Mouse (Mus musculus) hindbrain, postnatal 0 days (tissue): ENCODE data around the gene Ttc26. TPM values are rescaled to one million over a fixed set of nuclear protein-coding genes. Genes with fewer than 3 reads are reported as not detected.
"Not testable (repeated sequence)": the region's sequence is repeated elsewhere in the genome, so short reads cannot be mapped to it uniquely, and the experiment has no call there.

Source experiments
- ATAC-seq: fragments of 200-750 bp; cut with Nextera tagmentation; 2 replicates; pipeline ENCODE4 v1.8.0; 2017; ENCODE audit warnings: mild to moderate bottlenecking, moderate TSS enrichment, moderate library complexity
- DNase-seq: peaks from one replicate; pipeline ENCODE4 v3.0.0-alpha.2; 2015; ENCODE audit warnings: low spot score
- H3K27ac ChIP-seq: fragments of 300-500 bp; sonication (generic); 2 replicates; pipeline ENCODE4 v1.5.1; 2014; ENCODE audit warnings: mild to moderate bottlenecking
- H3K27me3 ChIP-seq: fragments of 300-500 bp; sonication (generic); 2 replicates; pipeline ENCODE4 v1.6.1; 2014; ENCODE audit warnings: low read length, mixed read lengths; ENCODE audit not compliant: insufficient read depth
- H3K36me3 ChIP-seq: fragments of 300-500 bp; sonication (generic); 2 replicates; pipeline ENCODE4 v1.6.1; 2014; ENCODE audit warnings: low read length, mixed read lengths; ENCODE audit not compliant: insufficient read depth
- H3K4me1 ChIP-seq: fragments of 300-500 bp; sonication (generic); 2 replicates; pipeline ENCODE4 v1.6.1; 2014; ENCODE audit warnings: antibody characterized with exemption, low read length, mixed read lengths; ENCODE audit not compliant: insufficient read depth
- H3K4me2 ChIP-seq: fragments of 300-500 bp; sonication (generic); 2 replicates; pipeline ENCODE4 v1.6.1; 2014; ENCODE audit warnings: low read depth, mild to moderate bottlenecking, low read length, moderate library complexity, mixed read lengths
- H3K4me3 ChIP-seq: fragments of 300-500 bp; sonication (generic); 2 replicates; pipeline ENCODE4 v1.5.1; 2014; ENCODE audit warnings: low read length
- H3K9ac ChIP-seq: fragments of 300-500 bp; sonication (generic); replicated peaks from 2 replicates; pipeline ENCODE4 v1.6.1; 2014; ENCODE audit warnings: mild to moderate bottlenecking, low read length, moderate library complexity, mixed read lengths
- H3K9me3 ChIP-seq: fragments of 300-500 bp; sonication (generic); 2 replicates; pipeline ENCODE4 v1.6.1; 2016; ENCODE audit warnings: low read length, mixed read lengths
- CTCF ChIP-seq: IDR thresholded peaks from 2 replicates; pipeline ENCODE4 v1.5.1; 2016; ENCODE audit warnings: antibody characterized with exemption, control low read depth, low read depth
- WGBS: fragments of 180-500 bp; shearing (Covaris S2); extraction: QIAGEN DNeasy Blood & Tissue Kit; methylation state at CpG from one replicate; pipeline ENCODE4 v1.1.7; 2014; 5-methylcytosine and 5-hydroxymethylcytosine counted together
- polyA plus RNA-seq: library from polyadenylated mRNA; unstranded; fragments of >200 nt; fragmentation: Nextera tagmentation; extraction: Ambion mirVana; gene quantifications from 2 replicates; pipeline ENCODE4 v1.2.1, GENCODE M21; 2015
- total RNA-seq: library from RNA; depleted of rRNA; stranded (reverse); fragments of >200 nt; gene quantifications from 2 replicates; pipeline ENCODE4 v1.2.3, GENCODE M21; 2014

Ttc26 gene
- total and polyA plus RNA-seq, 2 experiments from 2014 or later, result 2.5 to 5.0 TPM

DNA sequence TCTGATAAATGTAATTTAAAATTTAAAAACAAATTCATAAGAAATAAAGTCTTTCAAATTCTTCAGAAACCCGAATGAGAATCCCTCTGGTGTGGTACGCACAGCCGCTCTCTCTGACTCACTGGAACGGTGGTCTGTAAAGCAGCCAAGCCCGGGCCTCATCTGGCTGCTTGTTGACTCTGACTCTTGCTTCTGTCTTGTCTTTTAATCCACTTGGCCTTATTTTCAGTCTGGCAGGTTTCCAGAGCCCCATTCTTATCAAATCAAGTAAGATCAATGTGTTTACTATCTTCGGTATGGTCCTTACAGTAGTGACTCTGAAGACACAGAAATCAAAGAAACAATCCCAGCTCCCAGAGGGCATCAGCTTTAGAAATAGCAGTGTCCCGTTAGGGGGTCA lies 25.4 kb upstream of the Ttc26 start:
- Histone ChIP-seq H3K4me1 (no peaks in the 10 kb centered on the region), H3K4me3 (no peak overlapping the region), H3K9ac (no peak overlapping the region), H3K27ac (no peak overlapping the region), H3K9me3 (no peaks in the 10 kb centered on the region), H3K27me3 (peaks cover 25% of the 10 kb centered on the region), H3K36me3 (no peaks in the 10 kb centered on the region), H3K4me2 (no peak overlapping the region)
- no peak for ATAC-seq
- TF ChIP-seq CTCF, result no peak
- 18% methylated on average over 7 of the region's 7 CpGs for WGBS
- DNase-seq, result no peak

DNA sequence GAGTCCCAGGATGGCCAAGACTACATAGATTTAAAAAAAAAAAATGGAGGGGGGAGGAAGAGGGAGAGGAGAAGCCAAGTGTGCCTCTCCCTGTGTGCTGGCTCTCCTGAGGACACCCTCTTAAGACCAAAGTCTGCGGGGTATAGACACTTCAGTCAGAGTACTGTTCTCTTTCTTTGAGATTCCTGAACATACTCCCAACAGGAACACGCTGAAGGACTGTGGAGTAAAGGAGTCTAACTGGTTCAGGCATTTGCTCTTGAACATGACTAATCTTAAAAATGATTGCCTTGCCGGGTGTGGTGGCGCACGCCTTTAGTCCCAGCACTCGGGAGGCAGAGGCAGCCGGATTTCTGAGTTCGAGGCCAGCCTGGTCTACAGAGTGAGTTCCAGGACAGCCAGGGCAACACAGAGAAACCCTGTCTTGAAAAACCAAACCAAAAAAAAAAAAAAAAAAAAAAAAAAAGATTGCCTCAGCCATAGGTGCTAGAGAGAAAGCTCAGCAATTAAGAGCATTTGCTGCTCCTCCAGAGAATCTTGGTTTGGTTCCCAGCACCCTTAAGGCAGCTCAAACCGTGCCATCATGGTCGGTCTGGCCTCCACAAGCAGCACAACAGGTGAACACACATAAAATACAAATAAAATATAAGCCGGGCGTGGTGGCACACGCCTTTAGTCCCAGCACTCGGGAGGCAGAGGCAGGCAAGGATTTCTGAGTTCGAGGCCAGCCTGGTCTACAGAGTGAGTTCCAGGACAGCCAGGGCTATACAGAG lies 24.4 kb upstream of the Ttc26 start:
- WGBS, result 81% methylated on average over 15 of the region's 15 CpGs
- not testable (repeated sequence) for ATAC-seq, DNase-seq, H3K4me3 ChIP-seq, H3K4me1 ChIP-seq, H3K36me3 ChIP-seq, H3K4me2 ChIP-seq, H3K27ac ChIP-seq, H3K9ac ChIP-seq, H3K9me3 ChIP-seq
- H3K27me3 ChIP-seq, result peaks cover 17% of the 10 kb centered on the region

DNA sequence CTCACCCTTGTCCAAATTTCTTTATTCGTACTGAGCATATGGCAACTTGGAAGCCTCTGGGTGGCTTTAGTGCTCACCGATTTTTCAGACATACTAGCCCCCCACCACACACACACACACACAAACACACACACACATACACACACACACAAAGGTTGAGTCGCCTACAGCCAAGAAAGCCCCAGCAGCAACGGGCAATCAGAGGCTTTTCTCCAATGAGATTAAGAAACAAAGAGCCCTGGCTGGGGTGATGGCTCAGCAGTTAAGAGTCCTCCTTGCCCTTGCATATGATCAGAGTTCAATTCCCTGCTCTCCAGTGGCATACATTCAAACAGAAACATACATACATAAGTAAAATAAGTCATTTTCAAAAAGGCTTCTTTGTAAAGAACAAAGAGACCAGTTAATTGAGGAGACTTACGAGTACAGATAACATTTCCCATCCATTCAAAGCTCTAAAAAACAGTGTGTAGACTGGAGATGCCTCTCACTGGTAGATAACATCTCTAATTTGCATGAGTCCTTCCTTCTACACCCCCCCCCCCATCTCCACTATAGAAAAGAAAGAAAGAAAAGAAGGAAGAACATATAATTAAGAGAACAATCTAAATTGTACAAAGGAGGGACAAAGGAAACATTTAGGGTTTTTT lies 23.5 kb upstream of the Ttc26 start:
- Histone ChIP-seq H3K4me2 (no peak overlapping the region), H3K27ac (no peak overlapping the region), H3K4me1 (no peaks in the 10 kb centered on the region), H3K36me3 (no peaks in the 10 kb centered on the region), H3K27me3 (peaks cover 8% of the 10 kb centered on the region), H3K4me3 (no peak overlapping the region), H3K9ac (no peak overlapping the region), H3K9me3 (no peaks in the 10 kb centered on the region)
- WGBS, result 55% methylated on average over 5 of the region's 5 CpGs
- no peak for TF ChIP-seq CTCF
- ATAC-seq (no peak), DNase-seq (no peak)

DNA sequence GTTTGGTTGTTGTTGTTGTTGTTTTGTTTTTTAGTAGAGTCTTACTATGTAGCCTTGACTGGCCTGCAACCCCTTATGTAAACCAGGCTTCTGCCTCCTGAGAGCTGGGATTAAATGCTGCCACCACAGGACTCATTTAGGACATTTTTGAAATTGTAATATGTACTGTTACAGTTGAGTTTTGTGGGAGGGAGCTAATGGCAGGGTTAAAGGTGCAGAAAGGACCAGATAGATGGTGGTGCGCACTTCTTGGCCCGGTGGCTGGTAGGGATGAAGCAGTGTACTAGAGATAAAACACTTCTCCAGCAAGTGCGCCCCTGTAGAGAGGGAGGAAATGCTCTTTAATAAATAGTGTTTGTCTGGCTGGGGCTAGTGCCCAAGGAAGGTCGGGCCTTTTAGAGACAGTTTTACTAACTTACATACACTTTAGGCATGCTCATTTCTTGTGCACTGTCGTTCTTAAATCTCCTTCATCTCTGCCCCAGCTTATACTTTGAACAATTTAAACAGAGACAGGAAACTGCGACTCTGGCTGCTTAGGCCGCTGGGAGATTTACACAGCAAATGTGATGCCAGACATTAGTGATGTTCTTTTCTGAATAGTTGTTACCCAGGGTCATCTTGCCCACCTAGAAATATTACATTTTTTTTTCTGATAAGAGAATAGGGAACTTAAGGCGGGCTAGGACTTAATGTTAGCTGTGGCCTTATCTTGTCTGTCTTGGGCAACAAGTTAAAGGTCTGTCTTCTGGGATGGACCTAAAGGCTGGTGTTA lies 22.8 kb upstream of the Ttc26 start:
- no peak overlapping the region for H3K4me2 ChIP-seq
- ATAC-seq (no peak), DNase-seq (no peak)
- no peaks in the 10 kb centered on the region for H3K36me3 ChIP-seq
- no peaks in the 10 kb centered on the region for H3K4me1 ChIP-seq
- 72% methylated on average over 8 of the region's 8 CpGs for WGBS
- peaks cover under 1% of the 10 kb centered on the region; the same call in 1 of the 2 replicates for H3K27me3 ChIP-seq
- H3K9ac ChIP-seq, result no peak overlapping the region
- no peak overlapping the region for H3K4me3 ChIP-seq
- H3K9me3 ChIP-seq, result no peaks in the 10 kb centered on the region
- no peak overlapping the region for H3K27ac ChIP-seq
- no peak for TF ChIP-seq CTCF

DNA sequence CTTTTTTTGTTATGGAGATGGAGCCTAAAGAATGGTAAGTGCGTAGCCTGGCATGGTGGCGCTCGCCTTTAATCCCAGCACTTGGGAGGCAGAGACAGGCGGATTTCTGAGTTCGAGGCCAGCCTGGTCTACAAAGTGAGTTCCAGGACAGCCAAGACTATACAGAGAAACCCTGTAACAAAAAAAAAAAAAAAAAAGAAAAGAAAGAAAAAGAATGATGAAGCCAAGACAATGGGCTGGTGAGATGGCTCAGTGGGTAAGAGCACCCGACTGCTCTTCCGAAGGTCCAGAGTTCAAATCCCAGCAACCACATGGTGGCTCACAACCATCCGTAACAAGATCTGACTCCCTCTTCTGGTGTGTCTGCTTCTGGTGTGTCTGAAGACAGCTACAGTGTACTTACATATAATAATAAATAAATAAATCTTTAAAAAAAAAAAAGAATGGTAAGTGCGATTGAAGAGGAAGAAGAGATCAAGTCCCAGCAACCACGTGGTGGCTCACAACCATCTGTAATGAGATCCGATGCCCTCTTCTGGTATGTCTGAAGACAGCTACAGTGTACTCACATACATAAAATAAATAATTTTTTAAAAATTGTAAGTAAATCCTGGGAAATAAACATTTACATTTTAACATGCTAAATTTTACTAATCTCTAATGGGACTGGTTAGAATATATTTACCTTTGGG lies 22.1 kb upstream of the Ttc26 start:
- not testable (repeated sequence) for H3K27me3 ChIP-seq, H3K4me1 ChIP-seq, H3K4me3 ChIP-seq, H3K9me3 ChIP-seq, H3K36me3 ChIP-seq, H3K9ac ChIP-seq, H3K27ac ChIP-seq, H3K4me2 ChIP-seq, ATAC-seq, DNase-seq
- WGBS, result 92% methylated on average over 10 of the region's 11 CpGs

DNA sequence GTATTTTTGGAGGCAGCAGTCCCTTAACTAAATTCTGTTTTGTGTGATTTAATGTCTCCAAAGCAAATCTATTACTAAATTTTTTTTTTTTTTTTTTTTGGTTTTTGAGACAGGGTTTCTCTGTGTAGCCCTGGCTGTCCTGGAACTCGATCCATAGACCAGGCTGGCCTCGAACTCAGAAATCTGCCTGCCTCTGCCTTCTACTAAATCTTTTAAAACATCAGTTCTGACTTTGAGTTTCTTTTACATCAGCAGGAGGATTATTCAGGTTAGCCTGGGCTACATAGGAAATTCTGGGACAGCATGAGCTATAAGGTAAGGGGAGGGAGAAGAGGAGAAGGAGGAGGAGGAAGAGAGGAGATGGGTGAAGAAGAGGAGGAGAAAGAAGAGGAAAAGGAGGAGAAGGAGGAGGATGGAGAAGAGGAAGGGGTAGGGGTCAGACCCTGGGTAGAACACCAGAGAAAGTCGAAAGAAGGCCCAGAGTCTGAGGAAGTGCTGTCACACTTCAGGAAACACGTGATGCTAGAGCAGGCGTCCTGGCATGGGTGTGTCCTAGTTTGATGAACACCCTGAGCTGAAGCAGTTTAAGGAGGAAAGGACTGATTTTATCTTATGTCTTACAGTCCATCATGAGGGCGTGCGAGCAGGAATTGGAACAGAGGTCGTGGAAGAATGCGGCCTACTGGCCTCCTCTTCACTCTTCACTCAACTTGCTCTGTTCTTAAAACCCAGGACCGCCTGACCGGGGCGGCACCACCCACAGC lies 21.4 kb upstream of the Ttc26 start:
- Histone ChIP-seq H3K27ac (no peak overlapping the region), H3K4me3 (no peak overlapping the region), H3K4me1 (no peaks in the 10 kb centered on the region), H3K4me2 (no peak overlapping the region), H3K9ac (no peak overlapping the region), H3K36me3 (no peaks in the 10 kb centered on the region), H3K9me3 (no peaks in the 10 kb centered on the region), H3K27me3 (no peaks in the 10 kb centered on the region)
- ATAC-seq, result no peak
- DNase-seq, result no peak
- 85% methylated on average over 12 of the region's 12 CpGs for WGBS
- TF ChIP-seq CTCF, result no peak
